Mouse (Mus musculus) frontal cortex, postnatal 25 days (tissue): ENCODE measurements around the gene Tmem95.
"Not testable (repeated sequence)": the region's sequence is repeated elsewhere in the genome, so short reads cannot be mapped to it uniquely, and the experiment has no call there.

Source experiments
- DNase-seq, 2 experiments: peaks; one replicate each; pipeline ENCODE4 v3.0.0; 2022; ENCODE audit warnings: low spot score in 2 of 2

Gene Tmem95

DNA sequence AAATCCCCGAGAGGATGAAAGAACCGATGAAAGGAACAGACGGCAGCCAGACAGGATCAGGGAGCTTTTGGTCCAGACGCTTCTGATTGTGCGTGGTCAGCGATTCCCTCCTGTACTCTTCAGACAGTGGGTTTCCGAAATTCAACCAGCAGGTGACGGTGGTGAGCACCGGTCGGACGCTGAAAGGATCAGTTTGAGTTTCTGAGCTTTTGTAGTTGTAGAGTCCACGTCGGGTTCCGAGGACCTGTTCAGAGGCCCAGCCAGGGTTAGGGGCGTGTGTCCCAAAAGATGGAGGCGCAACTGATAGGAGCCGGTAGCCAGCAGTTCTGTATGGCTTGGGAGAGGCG, 2.7 kb upstream of the Tmem95 start:
- peak in 1 of 2 experiments; percentile 26 for DNase-seq

- no peak for DNase-seq
Observed at GRCm38 (mm10) chr11:69879711-69880110, 1.9 kb upstream of the Tmem95 start.

GRCm38 (mm10) chr11:69878952-69879351, 1.1 kb upstream of the Tmem95 start:
- DNase-seq: no peak

GRCm38 (mm10) chr11:69878399-69878798, 581 bp upstream of the Tmem95 start:
- no peak for DNase-seq

GRCm38 (mm10) chr11:69876867-69877266, 951 bp downstream of the Tmem95 start:
- peak; percentile 51 to 72 for DNase-seq

- no peak for DNase-seq
Observed at GRCm38 (mm10) chr11:69876186-69876585, 1.6 kb downstream of the Tmem95 start.

DNA sequence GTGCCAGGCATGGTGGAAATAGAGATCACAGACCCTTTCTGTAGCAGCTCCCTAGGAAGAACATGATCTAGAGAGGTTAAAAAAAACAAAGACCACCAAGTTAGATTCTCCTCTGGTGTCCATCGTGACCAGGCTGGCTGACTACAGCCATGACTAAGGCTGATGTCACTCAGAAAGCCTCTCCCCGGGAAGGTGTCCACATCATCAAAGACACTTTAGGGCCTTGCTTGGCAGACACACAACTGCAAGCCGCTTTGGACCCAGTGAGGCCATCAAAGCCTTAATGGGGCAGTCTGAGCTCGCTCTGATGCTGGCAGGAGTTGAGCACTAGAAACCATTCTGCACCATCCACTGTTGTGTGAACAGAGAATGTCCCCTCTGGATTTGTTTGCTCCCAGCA, 5.4 kb downstream of the Tmem95 start:
- DNase-seq: no peak

DNA sequence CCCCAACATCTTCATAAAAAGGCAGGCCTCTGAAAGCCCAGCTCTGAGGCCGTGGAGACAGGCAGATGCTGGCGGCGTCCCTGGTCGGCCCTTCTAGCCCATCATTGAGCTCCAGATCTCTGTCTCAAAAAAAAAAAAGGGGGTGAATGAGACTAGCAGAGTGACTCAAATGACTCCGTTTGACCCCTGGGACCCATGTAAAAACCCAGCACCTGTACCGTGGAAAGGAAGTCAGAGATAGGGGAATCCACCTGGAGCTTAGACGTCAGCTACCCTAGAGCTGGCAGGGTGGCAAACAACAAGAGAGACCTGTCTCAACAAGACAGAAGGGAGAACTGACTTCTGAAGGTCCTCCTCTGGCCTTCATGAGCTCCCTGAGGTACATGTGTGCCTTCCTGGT, 6.0 kb downstream of the Tmem95 start:
- no peak for DNase-seq

DNA sequence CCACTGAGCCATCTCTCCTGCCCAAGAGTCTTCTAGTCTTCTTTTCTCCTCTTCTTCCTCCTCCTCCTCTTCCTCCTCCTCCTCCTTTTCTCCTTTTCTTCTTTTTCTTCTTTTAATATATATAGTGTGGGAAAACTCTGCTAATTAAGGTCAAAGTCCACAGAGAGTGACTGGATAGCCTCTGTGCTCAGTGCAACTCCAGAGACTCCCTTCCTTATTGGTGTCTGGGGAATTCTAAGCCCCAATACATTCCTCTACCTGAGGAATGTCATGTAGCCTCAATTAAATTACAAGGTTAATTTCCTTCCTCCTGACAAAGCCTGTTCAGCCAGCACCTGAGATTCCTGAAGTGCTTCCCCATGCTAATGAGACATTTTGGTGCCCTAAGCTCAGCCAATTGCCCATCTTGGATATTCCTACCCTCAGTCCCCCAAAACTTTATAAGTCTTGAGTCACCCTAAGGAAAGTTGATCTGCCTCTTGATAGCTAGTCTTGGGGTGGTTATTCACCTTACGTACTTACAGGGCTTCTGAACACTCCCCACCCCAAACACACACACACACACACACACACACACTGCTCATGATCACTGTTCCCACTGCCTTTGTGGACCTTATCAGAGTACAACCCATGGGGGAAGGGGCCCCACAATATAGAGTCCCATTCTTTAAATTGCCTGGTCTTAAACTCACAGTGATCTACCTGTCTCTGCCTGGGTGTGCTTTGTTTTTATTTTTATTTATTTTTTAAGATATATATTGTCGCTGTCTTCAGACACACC, 7.3 kb downstream of the Tmem95 start:
- DNase-seq: no peak

GRCm38 (mm10) chr11:69867335-69867734, 10.5 kb downstream of the Tmem95 start:
- DNase-seq: no peak

DNA sequence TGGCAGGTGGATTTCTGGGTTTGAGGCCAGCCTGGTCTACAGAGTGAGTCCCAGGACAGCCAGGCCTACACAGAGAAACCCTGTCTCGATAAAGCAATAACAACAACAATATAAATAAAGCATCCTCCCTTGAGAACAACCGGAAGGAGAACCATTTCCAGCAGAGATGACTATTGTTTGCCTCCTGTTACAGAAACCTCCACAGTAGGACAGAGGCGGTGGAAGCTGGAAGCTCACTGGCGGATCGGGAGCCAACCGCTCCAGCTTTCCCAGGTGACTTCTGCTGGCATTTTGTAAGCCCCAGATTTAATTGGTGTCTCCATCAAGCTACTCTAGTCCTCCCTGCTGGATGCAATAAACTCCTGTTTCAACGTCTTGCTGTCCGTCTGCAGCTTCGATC, 12.3 kb downstream of the Tmem95 start:
- no peak for DNase-seq

DNA sequence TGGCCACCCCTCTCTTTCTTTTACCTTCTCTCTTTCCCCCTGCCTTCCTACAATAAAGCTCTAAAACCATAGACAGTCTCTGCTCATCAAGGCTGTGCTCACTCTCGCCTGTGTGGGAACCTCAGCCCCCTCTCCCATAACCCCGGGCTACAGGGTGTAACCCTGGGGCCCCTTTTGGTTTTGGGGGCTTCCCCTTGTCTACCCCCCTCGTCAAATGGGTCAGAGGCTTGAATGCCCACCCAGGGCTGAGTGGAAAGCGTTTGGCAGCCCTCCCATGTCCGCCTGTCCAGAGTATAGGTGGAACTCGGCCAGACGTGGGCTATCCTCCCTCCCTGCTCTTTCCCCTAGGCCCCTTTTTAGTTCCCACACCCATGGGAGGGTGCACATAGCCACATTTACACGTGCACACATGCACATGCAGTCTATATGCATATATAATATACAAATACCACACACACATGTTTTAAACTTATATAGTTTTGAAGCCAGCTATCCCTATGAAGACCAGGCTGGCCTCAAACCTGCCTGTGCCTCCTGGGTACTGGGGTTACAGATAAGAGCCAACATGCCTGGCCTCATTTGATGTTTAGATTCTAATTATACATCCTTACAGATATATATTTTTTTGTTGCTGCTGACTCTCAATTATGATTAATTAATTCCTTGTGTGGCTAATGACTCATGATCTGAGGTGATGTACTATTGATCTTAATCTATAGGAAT, 13.5 kb downstream of the Tmem95 start:
- no peak for DNase-seq

GRCm38 (mm10) chr11:69863729-69864128, 14.1 kb downstream of the Tmem95 start:
- not testable (repeated sequence) for DNase-seq

GRCm38 (mm10) chr11:69858113-69858998, 19.5 kb downstream of the Tmem95 start, which contains the start of gene Tnk1:
Tnk1 (minus strand) TSS chr11:69858730.
- DNase-seq: no peak

- DNase-seq: no peak
Observed at GRCm38 (mm10) chr11:69855347-69855746, 22.5 kb downstream of the Tmem95 start.

DNA sequence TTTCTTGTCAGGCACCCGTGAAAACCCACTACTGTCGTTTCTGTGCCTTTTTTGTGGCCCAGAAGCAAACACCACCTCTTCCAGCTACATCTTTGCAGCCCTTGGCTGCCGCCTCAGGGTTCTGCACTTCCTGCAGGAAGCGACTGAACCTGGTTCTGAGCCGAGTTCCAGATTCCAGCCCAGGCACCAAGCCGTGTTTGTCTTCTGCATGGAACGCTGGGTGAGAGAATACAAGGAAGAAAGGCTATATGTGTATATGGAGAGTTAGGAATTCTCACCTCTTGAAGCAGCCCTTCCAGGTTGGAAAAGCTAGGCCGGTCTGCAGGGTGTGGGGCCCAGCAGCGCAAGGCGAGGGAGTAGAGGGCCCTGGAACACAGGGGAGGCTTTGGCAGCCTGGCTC, 23.1 kb downstream of the Tmem95 start:
- no peak for DNase-seq

DNA sequence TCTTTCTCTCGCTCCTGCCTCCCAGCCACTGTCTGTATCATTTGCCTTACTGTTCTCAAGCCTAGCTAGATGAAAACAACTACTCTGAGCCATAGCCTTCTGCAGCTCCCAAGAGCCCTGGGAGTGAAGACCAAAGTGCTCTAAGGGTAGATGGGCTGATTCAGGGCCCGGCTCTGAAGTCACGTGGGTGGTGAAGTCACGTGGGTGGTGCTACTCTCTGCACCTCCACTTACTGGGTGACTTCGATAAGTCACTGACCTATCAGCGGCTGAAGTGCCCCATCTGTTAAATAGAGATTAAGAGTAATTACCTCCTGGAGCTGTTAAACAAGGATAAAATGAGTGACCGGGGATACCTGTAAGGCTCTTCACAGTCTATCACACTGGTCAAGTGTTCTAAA, 23.8 kb downstream of the Tmem95 start:
- no peak for DNase-seq

DNA sequence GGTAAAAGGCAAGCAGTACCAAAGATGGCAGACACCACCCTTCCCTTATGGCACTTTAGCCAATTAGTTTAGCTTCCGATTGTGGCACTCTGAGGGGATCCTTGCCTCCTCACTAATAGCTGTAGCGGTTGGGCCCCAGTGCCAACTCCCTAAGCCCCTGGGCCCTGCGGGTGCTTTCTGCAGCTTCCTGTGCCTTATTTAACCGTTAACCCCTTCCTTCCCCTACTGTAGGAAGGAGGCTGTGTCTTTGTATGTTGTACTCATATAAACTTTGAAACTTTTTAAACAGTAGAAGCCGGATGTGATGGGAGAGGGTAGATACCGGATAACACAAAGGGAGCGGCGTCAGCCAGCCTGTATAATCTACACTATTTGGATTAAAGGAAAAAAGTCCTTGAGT, 27.1 kb downstream of the Tmem95 start:
- DNase-seq: no peak

- DNase-seq: no peak
Observed at GRCm38 (mm10) chr11:69849884-69850283, 27.9 kb downstream of the Tmem95 start.

- no peak for DNase-seq
Observed at GRCm38 (mm10) chr11:69849128-69849527, 28.7 kb downstream of the Tmem95 start.

DNA sequence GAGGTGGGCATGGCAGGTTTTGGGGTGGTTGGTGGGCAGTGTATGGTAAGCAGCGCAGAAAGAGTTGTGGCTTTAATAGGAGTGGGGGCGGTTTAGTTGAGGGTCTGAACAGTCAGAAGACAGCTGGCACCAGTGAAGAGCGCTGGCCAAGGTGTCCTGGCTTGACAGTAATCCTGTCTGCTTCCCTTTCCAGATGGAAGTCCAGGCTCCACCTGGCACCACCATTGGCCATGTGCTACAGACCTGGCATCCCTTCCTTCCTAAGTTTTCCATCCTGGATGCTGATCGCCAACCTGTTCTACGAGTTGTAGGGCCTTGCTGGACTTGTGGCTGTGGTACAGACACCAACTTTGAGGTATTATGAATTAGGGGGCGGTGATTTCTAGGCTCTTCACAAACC, 29.8 kb downstream of the Tmem95 start:
- DNase-seq: no peak
